Mouse (Mus musculus): ENCODE data around the gene Fbxl14.

The Fbxl14 gene

GRCm38 (mm10) chr6:119492630-119493014 is 13.2 kb downstream of the Fbxl14 start:
- DNase-seq (ENCODE audit: low read depth, low spot score): no peak

DNA sequence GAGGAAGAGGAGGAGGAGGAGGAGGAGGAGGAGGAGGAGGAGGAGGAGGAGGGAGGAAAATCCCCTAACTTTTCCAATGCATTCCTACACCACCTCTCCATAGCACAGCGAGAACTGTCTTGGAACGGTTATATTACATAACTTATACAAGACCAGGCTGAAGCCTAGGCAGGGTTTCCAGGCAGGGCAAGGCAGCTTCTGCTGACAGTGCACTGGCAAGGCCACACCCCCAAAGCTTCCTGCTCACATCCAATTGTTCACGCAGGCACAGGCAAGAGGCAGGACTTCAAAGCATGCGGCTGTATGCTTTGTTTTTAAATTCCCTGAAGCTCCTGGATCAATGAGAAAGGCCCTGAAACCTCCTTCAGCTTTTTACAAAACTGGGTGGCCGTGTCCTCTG is 19.8 kb downstream of the Fbxl14 start:
- DNase-seq (ENCODE audit: low read depth, low spot score): no peak

DNA sequence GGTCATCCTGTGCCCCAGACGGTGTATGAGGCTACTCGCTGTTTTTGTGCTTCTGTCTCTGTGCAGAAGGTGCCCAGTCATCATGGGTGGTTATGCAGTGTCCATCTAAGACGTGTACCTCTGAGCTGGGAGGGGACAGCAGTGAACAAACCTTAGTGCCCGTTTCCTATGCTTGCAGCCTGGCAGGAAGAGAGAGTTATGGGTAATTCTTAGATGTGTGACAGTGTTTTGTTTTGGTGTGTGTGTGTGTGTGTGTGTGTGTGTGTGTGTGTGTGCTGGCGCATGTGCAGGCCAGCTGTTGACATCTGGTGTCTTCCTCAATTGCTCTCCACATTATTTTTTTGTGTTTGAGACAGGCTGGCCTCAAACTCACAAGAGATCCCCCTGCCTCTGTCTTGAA is 20.6 kb downstream of the Fbxl14 start:
- no peak for DNase-seq (ENCODE audit: low read depth, low spot score)

- DNase-seq (ENCODE audit: low read depth, low spot score): no peak
Measured at GRCm38 (mm10) chr6:119502031-119502430, 22.6 kb downstream of the Fbxl14 start.

DNA sequence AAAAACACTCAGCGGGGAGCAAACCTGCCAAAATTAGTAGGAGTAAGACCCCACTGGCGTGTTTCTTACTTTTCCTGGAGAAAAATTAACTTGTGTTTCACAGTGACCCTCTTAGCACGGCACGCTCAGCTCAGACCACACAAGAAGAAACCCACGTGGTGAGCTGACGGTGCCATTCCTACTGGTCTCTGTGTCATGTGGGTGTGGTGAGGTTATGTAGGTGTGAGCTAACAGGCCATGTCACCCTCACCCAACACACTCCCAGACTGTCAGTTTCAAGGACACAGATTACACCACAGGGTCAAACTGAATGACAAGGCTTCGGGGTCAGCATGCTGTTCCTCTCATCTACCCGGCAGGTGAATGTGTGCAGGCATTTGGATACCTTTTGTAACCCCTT is 25.3 kb downstream of the Fbxl14 start:
- DNase-seq (ENCODE audit: low read depth, low spot score): no peak

DNA sequence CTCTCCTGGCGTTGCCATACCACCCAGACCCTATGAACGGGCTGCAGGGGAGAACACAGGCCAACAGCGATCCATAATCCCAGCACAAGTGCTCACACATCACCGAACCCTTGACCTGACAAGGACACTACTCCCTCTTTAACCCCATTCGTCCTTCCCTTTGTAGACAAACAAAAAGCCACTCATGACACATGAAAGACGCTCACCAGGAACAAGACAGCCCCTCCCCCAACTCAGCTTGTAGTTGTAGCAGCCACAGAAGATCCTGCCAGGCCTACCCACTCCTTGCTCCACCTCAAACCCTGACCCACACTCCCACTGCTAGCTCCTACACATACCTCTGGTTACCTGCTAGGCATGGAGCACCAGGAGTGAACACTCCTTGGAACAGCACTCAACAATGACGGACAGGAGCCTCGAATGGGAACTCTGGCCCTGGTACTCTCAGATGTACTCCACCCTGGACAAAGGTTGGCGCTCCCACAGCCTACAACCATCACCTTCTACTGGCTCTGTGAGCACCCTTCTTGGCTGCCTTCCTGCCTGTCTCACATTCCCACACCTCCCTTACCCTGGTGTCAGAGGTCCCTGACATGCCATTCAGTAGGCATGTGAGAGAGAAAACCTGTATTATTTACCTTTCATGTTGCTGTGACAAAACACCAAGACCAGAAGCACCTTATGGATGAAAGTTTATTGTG is 26.2 kb downstream of the Fbxl14 start:
- no peak for DNase-seq (ENCODE audit: low read depth, low spot score)

- DNase-seq (ENCODE audit: low read depth, low spot score): no peak
Measured at GRCm38 (mm10) chr6:119508221-119508620, 28.8 kb downstream of the Fbxl14 start.

GRCm38 (mm10) chr6:119508634-119509375 is 29.3 kb downstream of the Fbxl14 start:
- no peak for DNase-seq (ENCODE audit: low read depth, low spot score)

DNA sequence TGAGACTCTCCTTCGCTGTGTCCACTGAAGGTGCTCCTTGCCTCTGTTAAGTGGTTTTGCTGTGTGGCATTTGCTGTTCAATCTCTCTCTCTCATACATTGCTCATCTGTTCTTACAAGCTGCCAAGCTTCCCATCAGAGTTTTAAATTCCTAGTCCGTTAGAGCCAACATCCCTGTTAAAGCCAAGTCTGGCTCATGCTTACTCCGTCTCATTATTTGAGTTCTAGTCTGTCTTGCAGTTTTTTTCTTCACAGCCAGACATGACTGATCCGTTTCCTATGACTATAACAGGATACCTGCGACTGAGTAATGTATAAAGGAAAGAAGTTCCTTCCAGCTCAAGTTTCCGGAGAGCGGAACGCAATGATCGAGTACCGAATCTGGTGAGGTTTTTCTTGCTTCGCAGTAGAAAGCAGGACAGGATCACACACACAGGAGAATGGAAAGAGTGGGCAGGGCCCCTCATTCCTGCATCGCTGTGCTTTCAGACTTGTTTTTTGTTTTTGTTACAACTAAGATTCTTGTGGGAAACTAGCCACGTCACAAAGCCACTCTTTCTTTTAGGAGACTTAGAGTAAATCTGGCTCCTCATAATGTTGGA is 30.1 kb downstream of the Fbxl14 start:
- no peak for DNase-seq (ENCODE audit: low read depth, low spot score)

GRCm38 (mm10) chr6:119512701-119513100 is 33.2 kb downstream of the Fbxl14 start:
- DNase-seq (ENCODE audit: low read depth, low spot score): no peak

DNA sequence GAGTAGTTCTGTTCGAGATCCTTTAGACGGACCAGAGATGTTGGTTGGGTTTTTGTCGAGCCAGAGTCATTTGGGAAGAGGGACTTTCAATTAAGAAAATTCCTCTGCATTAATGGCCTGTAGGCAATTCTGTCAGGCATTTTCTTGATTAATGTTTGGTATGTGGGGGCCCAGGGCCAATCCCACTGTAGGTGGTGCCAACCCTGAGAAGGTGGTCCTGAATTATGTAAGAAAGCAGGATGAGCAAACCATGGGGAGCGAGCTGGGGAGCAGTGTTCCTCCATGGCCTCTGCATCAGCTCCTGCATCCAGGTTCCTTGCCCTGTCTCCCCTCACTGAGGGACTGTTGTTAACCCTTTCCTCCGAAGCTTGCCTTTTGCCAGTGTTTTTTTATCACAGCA is 34.0 kb downstream of the Fbxl14 start:
- no peak for DNase-seq (ENCODE audit: low read depth, low spot score)

DNA sequence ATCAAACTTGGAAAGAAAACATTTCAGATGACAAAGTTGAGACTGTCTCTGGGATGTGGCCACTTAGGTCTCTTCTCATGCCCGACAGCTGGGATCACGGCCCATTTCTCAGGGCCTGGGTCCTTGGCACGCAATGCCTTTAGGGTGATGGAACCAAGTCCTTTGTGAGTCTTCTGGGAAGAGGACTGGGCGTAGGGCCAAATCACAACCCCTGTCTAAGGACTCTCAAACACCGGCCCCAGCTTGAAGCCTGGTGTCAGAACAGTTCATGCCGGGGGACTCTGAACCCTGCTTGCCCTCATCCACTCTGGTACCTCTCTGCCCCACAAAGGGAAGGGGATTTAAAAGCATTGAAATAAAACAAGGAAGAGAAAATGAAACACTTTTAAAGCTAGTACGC is 34.6 kb downstream of the Fbxl14 start:
- no peak for DNase-seq (ENCODE audit: low read depth, low spot score)

DNA sequence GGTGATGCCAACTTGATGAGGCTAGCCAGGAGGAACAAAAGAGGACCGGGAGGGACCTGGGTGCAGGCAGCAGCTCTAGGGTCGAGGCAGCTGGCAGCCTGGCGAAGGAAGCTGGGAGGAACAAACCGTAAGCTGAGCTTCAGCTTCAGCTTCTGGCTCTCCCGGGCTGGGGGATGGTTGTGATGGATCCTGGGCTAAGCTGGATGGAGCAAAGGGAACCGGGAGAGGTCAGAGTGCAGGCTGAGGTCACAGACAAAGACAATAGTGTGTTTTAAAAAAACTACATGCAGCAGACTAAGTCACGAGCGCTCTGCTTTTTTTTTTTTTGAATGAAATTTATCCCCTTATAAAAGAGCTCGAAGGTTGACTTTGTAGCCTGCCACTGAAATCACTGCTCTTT is 41.3 kb downstream of the Fbxl14 start:
- no peak for DNase-seq (ENCODE audit: low read depth, low spot score)

GRCm38 (mm10) chr6:119521482-119521900 is 42.0 kb downstream of the Fbxl14 start:
- no peak for DNase-seq (ENCODE audit: low read depth, low spot score)

DNA sequence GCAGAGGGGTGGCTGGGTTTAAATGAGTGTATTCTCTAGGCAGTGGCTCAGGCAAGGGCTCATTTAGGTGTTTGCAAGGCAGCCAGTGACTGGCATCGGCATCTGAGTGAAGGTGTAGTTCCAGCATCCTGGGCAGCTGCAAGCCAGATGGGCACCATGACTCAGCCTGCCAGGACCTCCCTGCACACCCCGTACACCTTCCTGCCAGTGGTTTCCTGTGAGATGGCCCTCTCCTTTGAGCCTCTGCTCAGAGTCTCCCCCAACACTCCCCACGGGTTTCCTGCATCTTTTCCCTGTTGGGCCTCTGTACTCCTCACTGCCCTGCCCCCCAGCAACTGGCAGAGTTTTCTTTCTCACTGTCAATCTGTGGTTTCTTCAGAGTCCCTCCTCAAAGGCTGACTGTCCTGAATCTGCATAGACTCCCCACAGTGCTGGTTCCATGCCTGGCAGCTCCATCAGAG is 42.5 kb downstream of the Fbxl14 start:
- no peak for DNase-seq (ENCODE audit: low read depth, low spot score)

- DNase-seq (ENCODE audit: low read depth, low spot score): no peak
Measured at GRCm38 (mm10) chr6:119526498-119526897, 47.0 kb downstream of the Fbxl14 start.

- DNase-seq (ENCODE audit: low read depth, low spot score): no peak
Measured at GRCm38 (mm10) chr6:119529659-119530058, 50.2 kb downstream of the Fbxl14 start.

All from c-Kit-negative CD71-positive TER-119-positive erythroid progenitor cells, embryonic 14.5 days (primary cell).